Mouse (Mus musculus) heart, postnatal 0 days (tissue): ENCODE measurements around the gene Pygo2. TPM values are rescaled to one million over a fixed set of nuclear protein-coding genes. Genes with fewer than 3 reads are reported as not detected.

Experiments used
- ATAC-seq: fragments of 200-750 bp; cut with Nextera tagmentation; 2 replicates; pipeline ENCODE4 v1.8.0; 2017; ENCODE audit warnings: low read depth, moderate number of reproducible peaks, moderate library complexity; ENCODE audit not compliant: insufficient read depth
- DNase-seq: peaks from one replicate; pipeline ENCODE4 v3.0.0-alpha.2; 2016; ENCODE audit warnings: low spot score
- H3K27ac ChIP-seq: fragments of 300-500 bp; sonication (generic); 2 replicates; pipeline ENCODE4 v1.5.1; 2014; ENCODE audit warnings: low read depth, mild to moderate bottlenecking
- H3K27me3 ChIP-seq: fragments of 300-500 bp; sonication (generic); 2 replicates; pipeline ENCODE4 v1.6.1; 2014; ENCODE audit warnings: low read length, mixed read lengths; ENCODE audit not compliant: control insufficient read depth, insufficient read depth
- H3K36me3 ChIP-seq: fragments of 300-500 bp; sonication (generic); replicated peaks from 2 replicates; pipeline ENCODE4 v1.6.1; 2014; ENCODE audit warnings: low read length, mixed read lengths; ENCODE audit not compliant: control insufficient read depth, insufficient read depth
- H3K4me1 ChIP-seq: fragments of 300-500 bp; sonication (generic); 2 replicates; pipeline ENCODE4 v1.6.1; 2014; ENCODE audit warnings: antibody characterized with exemption; ENCODE audit not compliant: control insufficient read depth, insufficient read depth
- H3K4me2 ChIP-seq: fragments of 300-500 bp; sonication (generic); 2 replicates; pipeline ENCODE4 v1.6.1; 2014; ENCODE audit warnings: low read depth, mild to moderate bottlenecking, low read length, moderate library complexity
- H3K4me3 ChIP-seq: fragments of 300-500 bp; sonication (generic); 2 replicates; pipeline ENCODE4 v1.5.1; 2014; ENCODE audit warnings: low read depth, low read length
- H3K9ac ChIP-seq: fragments of 300-500 bp; sonication (generic); replicated peaks from 2 replicates; pipeline ENCODE4 v1.6.1; 2014; ENCODE audit warnings: low read depth, low read length, mixed read lengths
- H3K9me3 ChIP-seq: fragments of 300-500 bp; sonication (generic); replicated peaks from 2 replicates; pipeline ENCODE4 v1.6.1; 2016; ENCODE audit warnings: low read length; ENCODE audit not compliant: control insufficient read depth
- CTCF ChIP-seq: IDR thresholded peaks from 2 replicates; pipeline ENCODE4 v1.5.1; 2016; ENCODE audit warnings: antibody characterized with exemption, control low read depth, low read depth
- EP300 ChIP-seq: IDR thresholded peaks from 2 replicates; pipeline ENCODE4 v1.6.1; 2016; ENCODE audit warnings: antibody characterized with exemption, low read depth
- WGBS: fragments of 180-500 bp; shearing (Covaris S2); extraction: QIAGEN DNeasy Blood & Tissue Kit; methylation state at CpG from one replicate; pipeline ENCODE4 v1.1.7; 2014; 5-methylcytosine and 5-hydroxymethylcytosine counted together
- polyA plus RNA-seq: library from polyadenylated mRNA; unstranded; fragments of >200 nt; fragmentation: Nextera tagmentation; extraction: Ambion mirVana; gene quantifications from 2 replicates; pipeline ENCODE4 v1.2.1, GENCODE M21; 2015
- total RNA-seq: library from RNA; depleted of rRNA; stranded (reverse); fragments of >200 nt; gene quantifications from 2 replicates; pipeline ENCODE4 v1.2.3, GENCODE M21; 2014; ENCODE audit warnings: low replicate concordance

Gene Pygo2
- total and polyA plus RNA-seq, 2 experiments from 2014 or later, result 10.4 to 49.8 TPM

GRCm38 (mm10) chr3:89417131-89417530 lies 12.9 kb upstream of the Pygo2 start:
- ATAC-seq (no peak), DNase-seq (no peak)
- H3K4me3 ChIP-seq, result peak overlapping the region; percentile 80
- H3K4me1 ChIP-seq, result peaks cover 12% of the 10 kb centered on the region; the same call in 1 of the 2 replicates
- no peaks in the 10 kb centered on the region for H3K9me3 ChIP-seq
- 21% methylated on average over 2 of the region's 2 CpGs for WGBS
- peak overlapping the region; percentile 63; the same call in 1 of the 2 replicates for H3K27ac ChIP-seq
- peak overlapping the region; percentile 85 for H3K4me2 ChIP-seq
- H3K27me3 ChIP-seq, result no peaks in the 10 kb centered on the region
- peak overlapping the region; percentile 50 for H3K9ac ChIP-seq
- TF ChIP-seq EP300 (no peak), CTCF (no peak)
- H3K36me3 ChIP-seq, result peaks cover 25% of the 10 kb centered on the region

DNA sequence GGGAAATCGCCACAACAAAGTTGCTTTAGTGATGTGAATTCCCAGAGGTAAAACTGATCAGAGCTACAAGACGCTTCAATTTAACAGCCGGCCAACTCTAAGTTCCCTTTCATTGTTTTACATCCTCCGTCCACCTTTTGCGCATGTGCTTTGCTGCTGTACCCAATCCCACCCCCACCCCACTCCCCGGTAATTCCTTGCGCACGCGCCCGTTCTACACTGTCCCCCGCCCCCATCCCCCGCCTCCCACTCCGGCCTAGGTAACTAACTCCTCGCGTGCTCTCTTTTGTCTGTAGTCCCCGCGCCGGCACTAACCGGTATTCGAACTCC lies 12.2 kb upstream of the Pygo2 start:
- H3K9ac ChIP-seq, result peak overlapping the region; percentile 50
- no peaks in the 10 kb centered on the region for H3K27me3 ChIP-seq
- H3K27ac ChIP-seq, result peak overlapping the region; percentile 63; the same call in 1 of the 2 replicates
- DNase-seq, result no peak
- H3K9me3 ChIP-seq, result no peaks in the 10 kb centered on the region
- H3K4me2 ChIP-seq, result peak overlapping the region; percentile 85
- WGBS, result under 1% methylated on average over 20 of the region's 20 CpGs
- ATAC-seq, result peak; percentile 1; the same call in 1 of the 2 replicates
- no peak for TF ChIP-seq CTCF
- no peak for TF ChIP-seq EP300
- peaks cover 25% of the 10 kb centered on the region for H3K36me3 ChIP-seq
- H3K4me1 ChIP-seq, result peaks cover 12% of the 10 kb centered on the region; the same call in 1 of the 2 replicates
- peak overlapping the region; percentile 80 for H3K4me3 ChIP-seq

- Histone ChIP-seq H3K36me3 (peaks cover 25% of the 10 kb centered on the region), H3K27me3 (no peaks in the 10 kb centered on the region), H3K9me3 (no peaks in the 10 kb centered on the region), H3K27ac (peak within 1 kb of the TSS; percentile 98), H3K4me3 (peak within 1 kb of the TSS; percentile 80), H3K4me1 (peaks cover 12% of the 10 kb centered on the region; the same call in 1 of the 2 replicates), H3K9ac (peak within 1 kb of the TSS; percentile 75), H3K4me2 (peak within 1 kb of the TSS; percentile 85)
- DNase-seq (peak; percentile 100), ATAC-seq (peak; percentile 92)
- TF ChIP-seq CTCF, result no peak
- TF ChIP-seq EP300, result 0 out of 2 replicates have a peak, but pooled peaks have one; percentile 26
- under 1% methylated on average over 39 of the region's 39 CpGs for WGBS
These were observed 11.7 kb upstream of the Pygo2 start, which contains the start of the genes Cks1b and Shc1 for GRCm38 (mm10) chr3:89418170-89418860. Gene Cks1b, minus strand, starts transcription at chr3:89418383. Gene Shc1, plus strand, starts transcription at chr3:89418443.

GRCm38 (mm10) chr3:89418861-89419250 lies 11.2 kb upstream of the Pygo2 start:
- TF ChIP-seq EP300 (no peak), CTCF (no peak)
- Histone ChIP-seq H3K27ac (peak overlapping the region; percentile 98), H3K4me3 (peak overlapping the region; percentile 80), H3K4me2 (peak overlapping the region; percentile 85), H3K9ac (peak overlapping the region; percentile 75), H3K36me3 (peaks cover 26% of the 10 kb centered on the region), H3K9me3 (no peaks in the 10 kb centered on the region), H3K4me1 (peaks cover 12% of the 10 kb centered on the region; the same call in 1 of the 2 replicates), H3K27me3 (no peaks in the 10 kb centered on the region)
- WGBS, result 0% methylated on average over 16 of the region's 16 CpGs
- peak; percentile 30; the same call in 1 of the 2 replicates for ATAC-seq
- DNase-seq, result peak; percentile 82

DNA sequence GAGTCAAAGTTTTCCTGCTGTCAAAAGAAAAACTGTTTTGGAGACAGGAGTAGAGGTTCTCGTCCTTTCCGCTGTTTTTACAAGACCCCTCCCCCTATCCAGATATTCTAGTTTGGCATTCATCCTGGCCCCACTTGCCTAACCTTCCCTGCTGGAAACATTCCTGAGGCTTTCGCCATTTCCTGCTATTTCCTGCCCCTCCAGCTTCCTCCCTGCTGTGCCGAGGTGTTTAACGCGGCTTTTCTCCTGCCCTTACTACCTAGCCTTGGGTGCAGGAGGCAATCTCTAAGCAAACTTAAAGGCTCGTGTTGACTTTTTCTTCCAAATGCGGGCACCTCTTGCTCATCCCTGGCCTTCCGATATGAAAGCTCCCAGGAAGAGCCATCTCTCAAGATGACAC lies 10.4 kb upstream of the Pygo2 start:
- peak overlapping the region; percentile 85 for H3K4me2 ChIP-seq
- H3K4me3 ChIP-seq, result peak overlapping the region; percentile 80
- H3K9me3 ChIP-seq, result no peaks in the 10 kb centered on the region
- H3K9ac ChIP-seq, result peak overlapping the region; percentile 75
- peak overlapping the region; percentile 98 for H3K27ac ChIP-seq
- ATAC-seq (no peak), DNase-seq (peak; percentile 88)
- H3K36me3 ChIP-seq, result peaks cover 26% of the 10 kb centered on the region
- no peaks in the 10 kb centered on the region for H3K27me3 ChIP-seq
- TF ChIP-seq CTCF, result no peak
- peak; percentile 53; the same call in 1 of the 2 replicates for TF ChIP-seq EP300
- H3K4me1 ChIP-seq, result peaks cover 12% of the 10 kb centered on the region; the same call in 1 of the 2 replicates
- 1% methylated on average over 9 of the region's 9 CpGs for WGBS
